Mouse (Mus musculus): ENCODE data around the gene Vmn1r88.
"Not testable (repeated sequence)": the region's sequence is repeated elsewhere in the genome, so short reads cannot be mapped to it uniquely, and the experiment has no call there.

Gene Vmn1r88

GRCm38 (mm10) chr7:13159268-13159667 lies at the start of gene Vmn1r88:
TSS of gene Vmn1r88 (plus strand) at chr7:13159568.
- no peak for DNase-seq (ENCODE audit: low spot score)

- DNase-seq (ENCODE audit: low spot score) = no peak
These were observed 39.6 kb upstream of the Vmn1r88 start, which contains the start of gene Vmn1r86 for GRCm38 (mm10) chr7:13119817-13120216. TSS of gene Vmn1r86 (minus strand) at chr7:13119917.

GRCm38 (mm10) chr7:13123554-13124153 lies 35.7 kb upstream of the Vmn1r88 start:
- not testable (repeated sequence) for DNase-seq (ENCODE audit: low spot score)

GRCm38 (mm10) chr7:13131856-13132255 lies 27.5 kb upstream of the Vmn1r88 start:
- DNase-seq (ENCODE audit: low spot score) = no peak

GRCm38 (mm10) chr7:13137340-13137739 lies 22.0 kb upstream of the Vmn1r88 start:
- DNase-seq (ENCODE audit: low spot score) = no peak

GRCm38 (mm10) chr7:13140057-13140456 lies 19.3 kb upstream of the Vmn1r88 start, which contains the start of gene Vmn1r87:
TSS of gene Vmn1r87 (minus strand) at chr7:13140157.
- DNase-seq (ENCODE audit: low spot score) = no peak

- no peak for DNase-seq (ENCODE audit: low spot score)
These were observed 53.4 kb downstream of the Vmn1r88 start, which contains the start of gene Vmn1r89 for GRCm38 (mm10) chr7:13212720-13213119. TSS of gene Vmn1r89 (plus strand) at chr7:13213020.

All from left cerebral cortex, adult 11 months (tissue).